In the genomic region with DNA sequence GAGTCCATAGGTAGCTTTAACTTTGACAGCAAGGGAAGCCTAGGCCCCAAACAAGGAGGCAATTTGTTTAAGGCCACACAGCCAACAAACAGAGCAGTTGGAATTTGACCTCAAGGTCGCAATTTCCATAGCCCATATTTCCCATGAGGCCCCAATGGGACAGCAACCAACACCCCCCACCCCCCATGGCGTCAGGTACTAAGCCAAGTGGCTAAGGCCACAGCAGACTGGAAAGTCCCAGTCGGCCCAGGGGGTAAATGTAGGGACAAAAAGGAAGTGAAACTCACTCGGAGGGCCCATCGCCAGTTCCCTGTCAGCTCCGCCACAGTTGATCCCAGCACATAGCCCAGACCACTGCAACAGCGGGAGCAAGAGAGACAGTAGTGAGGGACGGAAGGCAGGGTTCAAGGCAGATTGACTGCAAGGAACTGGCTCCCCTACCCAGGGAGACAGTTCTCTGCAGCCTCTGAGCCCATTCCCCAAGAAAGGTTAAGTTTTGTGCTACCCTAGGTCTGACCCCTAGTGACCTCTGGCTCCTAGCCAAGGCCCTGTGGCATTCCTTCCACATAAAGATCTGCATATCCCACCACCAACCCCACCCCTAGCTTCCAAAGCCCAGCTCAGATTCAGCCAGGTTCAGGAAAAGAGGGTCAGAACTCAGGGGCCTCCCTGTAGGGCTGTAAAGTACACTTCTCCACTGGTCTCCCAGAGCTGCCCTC, we compare ENCODE assay signal across 10 mouse cellular contexts. TPM values are rescaled to one million over a fixed set of nuclear protein-coding genes. Genes with fewer than 3 reads are reported as not detected.
DNase-seq lines count a peak whose midpoint lies in the region; ATAC-seq lines count a peak whose summit lies in the region.
"Had no signal": no experiment of that assay in that cellular context is flagged by ENCODE, and none has a peak within 500 bp of the region (broad histone marks: within the 10 kb centered on the region; RNA-seq: fewer than 3 reads in every experiment).

No protein-coding gene starts in this region.

- H3K9ac ChIP-seq in liver, embryonic 16.5 days (ENCODE audit: low read depth, low read length): no peak overlapping the region
- H3K9ac ChIP-seq in midbrain, embryonic 13.5 days (replicated peaks): no peak overlapping the region
- H3K9ac ChIP-seq: heart, embryonic 13.5 days had no signal

- no peaks in the 10 kb centered on the region for H3K27me3 ChIP-seq in liver, embryonic 16.5 days (ENCODE audit: control insufficient read depth, insufficient read depth, low read depth, low read length)
- no peaks in the 10 kb centered on the region for H3K27me3 ChIP-seq in midbrain, embryonic 13.5 days
- H3K27me3 ChIP-seq: heart, embryonic 13.5 days had no signal

- no peaks in the 10 kb centered on the region for H3K36me3 ChIP-seq in liver, embryonic 16.5 days (ENCODE audit: control insufficient read depth, insufficient read depth)
- H3K36me3 ChIP-seq in midbrain, embryonic 13.5 days: no peaks in the 10 kb centered on the region
- H3K36me3 ChIP-seq: heart, embryonic 13.5 days had no signal

- H3K4me2 ChIP-seq in liver, embryonic 16.5 days (ENCODE audit: low read depth, low read length): no peak overlapping the region
- no peak overlapping the region for H3K4me2 ChIP-seq in midbrain, embryonic 13.5 days (replicated peaks)
- H3K4me2 ChIP-seq: heart, embryonic 13.5 days had no signal

- WGBS in liver, embryonic 16.5 days (ENCODE audit: insufficient replicate concordance): 36% methylated on average over 8 of the region's 8 CpGs
- 67% methylated on average over 8 of the region's 8 CpGs for WGBS in midbrain, embryonic 13.5 days

- ATAC-seq in liver, embryonic 16.5 days (ENCODE audit: low read depth): peak; percentile 54
- ATAC-seq in midbrain, embryonic 13.5 days: no peak

- H3K4me3 ChIP-seq in liver, embryonic 16.5 days (ENCODE audit: low read depth, low read length): no peak overlapping the region
- H3K4me3 ChIP-seq in midbrain, embryonic 13.5 days (replicated peaks): no peak overlapping the region
- H3K4me3 ChIP-seq: heart, embryonic 13.5 days; megakaryocyte, embryonic 14.5 days had no signal

- no peaks in the 10 kb centered on the region for H3K9me3 ChIP-seq in liver, embryonic 16.5 days (replicated peaks; ENCODE audit: control insufficient read depth, low read length)
- no peaks in the 10 kb centered on the region for H3K9me3 ChIP-seq in midbrain, embryonic 13.5 days

- peaks cover 9% of the 10 kb centered on the region for H3K4me1 ChIP-seq in liver, embryonic 16.5 days (ENCODE audit: control insufficient read depth, low read depth, low read length)
- no peaks in the 10 kb centered on the region for H3K4me1 ChIP-seq in midbrain, embryonic 13.5 days (replicated peaks)

- H3K27ac ChIP-seq in liver, embryonic 16.5 days (ENCODE audit: low read length): no peak overlapping the region
- H3K27ac ChIP-seq in midbrain, embryonic 13.5 days: no peak overlapping the region
- H3K27ac ChIP-seq: heart, embryonic 13.5 days had no signal

- peak; percentile 47 to 55 for DNase-seq in cerebellum, postnatal 10 days
- no peak for DNase-seq in cerebellum, adult 11-12 months
- peak; percentile 76 to 81 for DNase-seq in B cell, adult 2 months
- DNase-seq in heart, adult 9 months (ENCODE audit: low spot score in 2 of 2): peak; percentile 69 to 78
- DNase-seq in urinary bladder, adult 18-20 months (ENCODE audit: low spot score in 2 of 2): no peak
- no peak for DNase-seq in thymus, postnatal 25 days

RNA-seq across cellular contexts. Expression of a gene that starts 12.1 kb away (rescaled TPM):
- 1.6 TPM in 2 replicates for polyA plus RNA-seq in liver, embryonic 16.5 days (2015; fragmentation: Nextera tagmentation; extraction: Ambion mirVana)
- 0.10 TPM in 1 of 2 replicates, not detected in the other for polyA plus RNA-seq in midbrain, embryonic 13.5 days (2015; fragmentation: Nextera tagmentation; extraction: Ambion mirVana)

RNA-seq across cellular contexts. Expression of a gene that starts 48.5 kb away (rescaled TPM):
- 3.7 and 5.7 TPM in 2 replicates for polyA plus RNA-seq in liver, embryonic 16.5 days (2015; fragmentation: Nextera tagmentation; extraction: Ambion mirVana)
- 6.4 and 7.8 TPM in 2 replicates for polyA plus RNA-seq in midbrain, embryonic 13.5 days (2015; fragmentation: Nextera tagmentation; extraction: Ambion mirVana)

Comparison
In these comparisons a context has a peak if more than half of its experiments do, and no peak if none do; other contexts are left out.
1. DNase-seq: peak in cerebellum, postnatal 10 days (2 of 2), B cell, adult 2 months (2 of 2) and heart, adult 9 months (2 of 2); none in cerebellum, adult 11-12 months (single experiment), urinary bladder, adult 18-20 months (0 of 2) and thymus, postnatal 25 days (single experiment).